Mouse (Mus musculus): ENCODE measurements around the gene Rab43. TPM values are rescaled to one million over a fixed set of nuclear protein-coding genes. Genes with fewer than 3 reads are reported as not detected.

Gene Rab43
- polyA plus RNA-seq (2017; shearing (Covaris generic)): 16.7 TPM

GRCm38 (mm10) chr6:87811675-87812338 lies at the start of gene Rab43:
Gene Rab43 (minus strand): TSS chr6:87812164.

GRCm38 (mm10) chr6:87850900-87851614 lies 39.1 kb upstream of the Rab43 start, which contains the start of gene Cnbp:
Gene Cnbp (minus strand): TSS chr6:87851106.

GRCm38 (mm10) chr6:87838551-87839197 lies 26.7 kb upstream of the Rab43 start, which contains the start of gene Isy1:
Gene Isy1 (minus strand): TSS chr6:87838798.

GRCm38 (mm10) chr6:87835695-87836094 lies 23.7 kb upstream of the Rab43 start, which contains the start of gene Gm45140:
Gene Gm45140 (minus strand): TSS chr6:87835795.

GRCm38 (mm10) chr6:87777842-87778241 lies 34.1 kb downstream of the Rab43 start, which contains the start of gene Gp9:
Gene Gp9 (plus strand): TSS chr6:87778072.

Other genes starting within 250 kb of the Rab43 start
- 0.12 TPM for gene Prokr1, start 221.4 kb downstream of the Rab43 start, polyA plus RNA-seq (2017; shearing (Covaris generic))
- gene Aplf, start 140.0 kb downstream of the Rab43 start, polyA plus RNA-seq (2017; shearing (Covaris generic)): 8.1 TPM
- 0.17 TPM for gene Efcc1, start 81.3 kb downstream of the Rab43 start, polyA plus RNA-seq (2017; shearing (Covaris generic))
- 0.34 TPM for gene Gp9, start 34.1 kb downstream of the Rab43 start, polyA plus RNA-seq (2017; shearing (Covaris generic))
- 11.5 TPM for gene Gm45140, start 23.6 kb upstream of the Rab43 start, polyA plus RNA-seq (2017; shearing (Covaris generic))
- gene Isy1, start 26.6 kb upstream of the Rab43 start, polyA plus RNA-seq (2017; shearing (Covaris generic)): 84.3 TPM
- 1,241 TPM for gene Cnbp, start 38.9 kb upstream of the Rab43 start, polyA plus RNA-seq (2017; shearing (Covaris generic))
- 195 TPM for gene Copg1, start 75.7 kb upstream of the Rab43 start, polyA plus RNA-seq (2017; shearing (Covaris generic))
- 54.8 TPM for gene Hmces, start 101.8 kb upstream of the Rab43 start, polyA plus RNA-seq (2017; shearing (Covaris generic))
- gene H1fx, start 169.5 kb upstream of the Rab43 start, polyA plus RNA-seq (2017; shearing (Covaris generic)): not detected
- gene Rab7, start 233.1 kb upstream of the Rab43 start, polyA plus RNA-seq (2017; shearing (Covaris generic)): 318 TPM

Measured in inflammation-experienced regulatory T-cells, adult 16 weeks (primary cell).